Mouse (Mus musculus) embryonic facial prominence, embryonic 11.5 days (tissue): ENCODE measurements around the gene Lkaaear1. TPM values are rescaled to one million over a fixed set of nuclear protein-coding genes. Genes with fewer than 3 reads are reported as not detected.
A peak's percentile ranks its signal among the peaks of the same experiment; 100 is the strongest.

Experiments used
- ATAC-seq: fragments of 200-750 bp; cut with Nextera tagmentation; replicated peaks from 2 replicates; pipeline ENCODE4 v1.8.0; 2017; ENCODE audit warnings: low read depth; ENCODE audit not compliant: insufficient number of reproducible peaks, low FRiP score, low TSS enrichment
- DNase-seq: peaks from one replicate; pipeline ENCODE4 v3.0.0-alpha.2; 2015; ENCODE audit warnings: low spot score
- H3K27ac ChIP-seq: fragments of 300-500 bp; sonication (generic); replicated peaks from 2 replicates; pipeline ENCODE4 v1.5.1; 2014; ENCODE audit warnings: mild to moderate bottlenecking, low read depth, low read length, control low read depth
- H3K27me3 ChIP-seq: fragments of 300-500 bp; sonication (generic); 2 replicates; pipeline ENCODE4 v1.6.1; 2014; ENCODE audit warnings: mild to moderate bottlenecking, low read length, moderate library complexity, mixed read lengths; ENCODE audit not compliant: control insufficient read depth, insufficient read depth
- H3K36me3 ChIP-seq: fragments of 300-500 bp; sonication (generic); replicated peaks from 2 replicates; pipeline ENCODE4 v1.6.1; 2014; ENCODE audit warnings: low read depth, mild to moderate bottlenecking, low read length, moderate library complexity, mixed read lengths; ENCODE audit not compliant: control insufficient read depth, insufficient read depth
- H3K4me1 ChIP-seq: fragments of 300-500 bp; sonication (generic); 2 replicates; pipeline ENCODE4 v1.6.1; 2014; ENCODE audit warnings: low read length, mixed read lengths; ENCODE audit not compliant: control insufficient read depth, insufficient read depth
- H3K4me2 ChIP-seq: fragments of 300-500 bp; sonication (generic); 2 replicates; pipeline ENCODE4 v1.6.1; 2014; ENCODE audit warnings: low read depth, mild to moderate bottlenecking, control low read depth, low read length, moderate library complexity
- H3K4me3 ChIP-seq: fragments of 300-500 bp; sonication (generic); 2 replicates; pipeline ENCODE4 v1.5.1; 2014; ENCODE audit warnings: low read depth, low read length, control low read depth
- H3K9ac ChIP-seq: fragments of 300-500 bp; sonication (generic); replicated peaks from 2 replicates; pipeline ENCODE4 v1.6.1; 2014; ENCODE audit warnings: mild to moderate bottlenecking, control low read depth, low read length
- H3K9me3 ChIP-seq: fragments of 300-500 bp; sonication (generic); replicated peaks from 2 replicates; pipeline ENCODE4 v1.6.1; 2016; ENCODE audit warnings: mild to moderate bottlenecking, low read length, inconsistent platforms, mixed read lengths; ENCODE audit not compliant: control insufficient read depth
- WGBS: fragments of 180-500 bp; shearing (Covaris S2); extraction: QIAGEN DNeasy Blood & Tissue Kit; methylation state at CpG from one replicate; pipeline ENCODE4 v1.1.7; 2014; 5-methylcytosine and 5-hydroxymethylcytosine counted together
- polyA plus RNA-seq: library from polyadenylated mRNA; unstranded; fragments of >200 nt; fragmentation: Nextera tagmentation; extraction: Ambion mirVana; gene quantifications from 2 replicates; pipeline ENCODE4 v1.2.1, GENCODE M21; 2014

The Lkaaear1 gene
- not detected in 2 replicates for polyA plus RNA-seq

- Histone ChIP-seq H3K27ac (no peak within 1 kb of the TSS), H3K4me1 (no peaks in the 10 kb centered on the region), H3K4me2 (no peak within 1 kb of the TSS), H3K36me3 (no peaks in the 10 kb centered on the region), H3K4me3 (no peak within 1 kb of the TSS), H3K9ac (no peak within 1 kb of the TSS), H3K27me3 (no peaks in the 10 kb centered on the region), H3K9me3 (no peaks in the 10 kb centered on the region)
- 49% methylated on average over 5 of the region's 5 CpGs for WGBS
- no peak for DNase-seq
- no peak for ATAC-seq
These were observed at the start of gene Lkaaear1 for GRCm38 (mm10) chr2:181698241-181698640. Gene Lkaaear1 (minus strand): TSS chr2:181698442.

GRCm38 (mm10) chr2:181730051-181730450 lies 31.8 kb upstream of the Lkaaear1 start:
- H3K36me3 ChIP-seq, result no peaks in the 10 kb centered on the region
- DNase-seq (no peak), ATAC-seq (no peak)
- no peak overlapping the region for H3K4me3 ChIP-seq
- H3K4me2 ChIP-seq, result no peak overlapping the region
- H3K9ac ChIP-seq, result no peak overlapping the region
- no peaks in the 10 kb centered on the region for H3K27me3 ChIP-seq
- WGBS, result 54% methylated on average over 3 of the region's 3 CpGs
- no peak overlapping the region for H3K27ac ChIP-seq
- H3K4me1 ChIP-seq, result no peaks in the 10 kb centered on the region
- H3K9me3 ChIP-seq, result no peaks in the 10 kb centered on the region

GRCm38 (mm10) chr2:181727659-181728262 lies 29.5 kb upstream of the Lkaaear1 start:
- ATAC-seq, result no peak
- 57% methylated on average over 9 of the region's 9 CpGs for WGBS
- Histone ChIP-seq H3K4me3 (no peak overlapping the region), H3K27ac (no peak overlapping the region), H3K36me3 (no peaks in the 10 kb centered on the region), H3K4me2 (no peak overlapping the region), H3K9ac (no peak overlapping the region), H3K27me3 (no peaks in the 10 kb centered on the region), H3K9me3 (no peaks in the 10 kb centered on the region), H3K4me1 (no peaks in the 10 kb centered on the region)
- no peak for DNase-seq

GRCm38 (mm10) chr2:181722213-181722612 lies 24.0 kb upstream of the Lkaaear1 start:
- Histone ChIP-seq H3K4me2 (no peak overlapping the region), H3K4me3 (no peak overlapping the region), H3K27me3 (no peaks in the 10 kb centered on the region), H3K9me3 (no peaks in the 10 kb centered on the region), H3K4me1 (no peaks in the 10 kb centered on the region), H3K36me3 (no peaks in the 10 kb centered on the region), H3K9ac (no peak overlapping the region), H3K27ac (no peak overlapping the region)
- ATAC-seq (no peak), DNase-seq (peak; percentile 72)
- 11% methylated on average over 3 of the region's 3 CpGs for WGBS

- no peaks in the 10 kb centered on the region for H3K4me1 ChIP-seq
- no peak overlapping the region for H3K9ac ChIP-seq
- H3K27me3 ChIP-seq, result no peaks in the 10 kb centered on the region
- H3K4me3 ChIP-seq, result no peak overlapping the region
- no peak overlapping the region for H3K4me2 ChIP-seq
- DNase-seq, result no peak
- no peak overlapping the region for H3K27ac ChIP-seq
- H3K9me3 ChIP-seq, result no peaks in the 10 kb centered on the region
- no peaks in the 10 kb centered on the region for H3K36me3 ChIP-seq
- ATAC-seq, result no peak
These were observed 23.0 kb upstream of the Lkaaear1 start for GRCm38 (mm10) chr2:181721200-181721599.

- H3K4me1 ChIP-seq, result no peaks in the 10 kb centered on the region
- no peak for ATAC-seq
- H3K36me3 ChIP-seq, result no peaks in the 10 kb centered on the region
- H3K4me3 ChIP-seq, result no peak overlapping the region
- no peaks in the 10 kb centered on the region for H3K27me3 ChIP-seq
- no peaks in the 10 kb centered on the region for H3K9me3 ChIP-seq
- no peak overlapping the region for H3K4me2 ChIP-seq
- 29% methylated on average over 3 of the region's 3 CpGs for WGBS
- DNase-seq, result no peak
- H3K9ac ChIP-seq, result no peak overlapping the region
- no peak overlapping the region for H3K27ac ChIP-seq
These were observed 21.8 kb upstream of the Lkaaear1 start for GRCm38 (mm10) chr2:181720061-181720460.

GRCm38 (mm10) chr2:181716991-181717390 lies 18.7 kb upstream of the Lkaaear1 start:
- 82% methylated on average over 3 of the region's 3 CpGs for WGBS
- H3K4me1 ChIP-seq, result no peaks in the 10 kb centered on the region
- DNase-seq, result no peak
- no peak overlapping the region for H3K4me3 ChIP-seq
- ATAC-seq, result no peak
- no peaks in the 10 kb centered on the region for H3K27me3 ChIP-seq
- no peak overlapping the region for H3K4me2 ChIP-seq
- no peaks in the 10 kb centered on the region for H3K36me3 ChIP-seq
- no peak overlapping the region for H3K27ac ChIP-seq
- H3K9me3 ChIP-seq, result no peaks in the 10 kb centered on the region
- no peak overlapping the region for H3K9ac ChIP-seq

- ATAC-seq, result no peak; the same call in 1 of the 2 replicates
These were observed 17.1 kb upstream of the Lkaaear1 start for GRCm38 (mm10) chr2:181715382-181715781.

More at GRCm38 (mm10) chr2:181715382-181715781, 17.1 kb upstream of the Lkaaear1 start:
- H3K4me1 ChIP-seq, result no peaks in the 10 kb centered on the region
- no peaks in the 10 kb centered on the region for H3K36me3 ChIP-seq
- H3K27me3 ChIP-seq, result no peaks in the 10 kb centered on the region
- 74% methylated on average over 3 of the region's 3 CpGs for WGBS
- peak overlapping the region; percentile 36 for H3K4me2 ChIP-seq
- peak overlapping the region; percentile 17; the same call in 1 of the 2 replicates for H3K4me3 ChIP-seq
- H3K9me3 ChIP-seq, result no peaks in the 10 kb centered on the region
- H3K27ac ChIP-seq, result no peak overlapping the region; the same call in 1 of the 2 replicates
- no peak for DNase-seq
- H3K9ac ChIP-seq, result peak overlapping the region; percentile 33; the same call in 1 of the 2 replicates
